Mouse (Mus musculus) heart, embryonic 16.5 days (tissue): ENCODE data around the gene Tmem100. TPM values are rescaled to one million over a fixed set of nuclear protein-coding genes. Genes with fewer than 3 reads are reported as not detected.

Source experiments
- ATAC-seq: fragments of 200-750 bp; cut with Nextera tagmentation; replicated peaks from 2 replicates; pipeline ENCODE4 v1.8.0; 2017; ENCODE audit warnings: moderate number of reproducible peaks; ENCODE audit not compliant: insufficient read depth, low FRiP score; ENCODE audit errors: extremely low read depth
- H3K27ac ChIP-seq: fragments of 300-500 bp; sonication (generic); 2 replicates; pipeline ENCODE4 v1.5.1; 2014; ENCODE audit warnings: mild to moderate bottlenecking, low read length, control low read depth, moderate library complexity
- H3K27me3 ChIP-seq: fragments of 300-500 bp; sonication (generic); 2 replicates; pipeline ENCODE4 v1.6.1; 2014; ENCODE audit warnings: low read length, mixed read lengths; ENCODE audit not compliant: control insufficient read depth, insufficient read depth
- H3K36me3 ChIP-seq: fragments of 300-500 bp; sonication (generic); 2 replicates; pipeline ENCODE4 v1.6.1; 2014; ENCODE audit not compliant: control insufficient read depth, insufficient read depth
- H3K4me1 ChIP-seq: fragments of 300-500 bp; sonication (generic); 2 replicates; pipeline ENCODE4 v1.6.1; 2014; ENCODE audit warnings: low read length, mixed read lengths; ENCODE audit not compliant: control insufficient read depth, insufficient read depth
- H3K4me2 ChIP-seq: fragments of 300-500 bp; sonication (generic); 2 replicates; pipeline ENCODE4 v1.6.1; 2014; ENCODE audit warnings: low read depth, mild to moderate bottlenecking, control low read depth, low read length
- H3K4me3 ChIP-seq: fragments of 300-500 bp; sonication (generic); 2 replicates; pipeline ENCODE4 v1.5.1; 2014; ENCODE audit warnings: mild to moderate bottlenecking, control low read depth, low read length
- H3K9ac ChIP-seq: fragments of 300-500 bp; sonication (generic); 2 replicates; pipeline ENCODE4 v1.6.1; 2014; ENCODE audit warnings: low read length, control low read depth
- H3K9me3 ChIP-seq: fragments of 300-500 bp; sonication (generic); replicated peaks from 2 replicates; pipeline ENCODE4 v1.6.1; 2016; ENCODE audit warnings: low read length; ENCODE audit not compliant: control insufficient read depth
- WGBS: fragments of 180-500 bp; shearing (Covaris S2); extraction: QIAGEN DNeasy Blood & Tissue Kit; methylation state at CpG from one replicate; pipeline ENCODE4 v1.1.7; 2014; 5-methylcytosine and 5-hydroxymethylcytosine counted together
- polyA plus RNA-seq: library from polyadenylated mRNA; unstranded; fragments of >200 nt; fragmentation: Nextera tagmentation; extraction: Ambion mirVana; gene quantifications from 2 replicates; pipeline ENCODE4 v1.2.1, GENCODE M21; 2015

Tmem100 gene
- polyA plus RNA-seq, result 9.8 and 13.4 TPM in 2 replicates

GRCm38 (mm10) chr11:90029841-90030398 lies at the start of gene Tmem100:
TSS of gene Tmem100 (plus strand) at chr11:90030348.
- H3K4me1 ChIP-seq, result peaks cover 9% of the 10 kb centered on the region
- no peaks in the 10 kb centered on the region for H3K36me3 ChIP-seq
- H3K27ac ChIP-seq, result no peak within 1 kb of the TSS
- H3K9me3 ChIP-seq, result no peaks in the 10 kb centered on the region
- H3K4me3 ChIP-seq, result peak within 1 kb of the TSS; percentile 49
- H3K27me3 ChIP-seq, result peaks cover 4% of the 10 kb centered on the region; the same call in 1 of the 2 replicates
- 39% methylated on average over 13 of the region's 13 CpGs for WGBS
- peak within 1 kb of the TSS; percentile 47 for H3K9ac ChIP-seq
- no peak for ATAC-seq
- peak within 1 kb of the TSS; percentile 70 for H3K4me2 ChIP-seq

- H3K36me3 ChIP-seq, result no peaks in the 10 kb centered on the region
- peaks cover 9% of the 10 kb centered on the region for H3K4me1 ChIP-seq
- H3K9me3 ChIP-seq, result no peaks in the 10 kb centered on the region
- H3K27me3 ChIP-seq, result no peaks in the 10 kb centered on the region
- WGBS, result 74% methylated on average over 2 of the region's 2 CpGs
- no peak overlapping the region for H3K4me3 ChIP-seq
- H3K27ac ChIP-seq, result no peak overlapping the region
- no peak for ATAC-seq
- H3K4me2 ChIP-seq, result no peak overlapping the region
- H3K9ac ChIP-seq, result no peak overlapping the region
These were observed 47.2 kb upstream of the Tmem100 start for GRCm38 (mm10) chr11:89982918-89983317.

GRCm38 (mm10) chr11:89984436-89984835 lies 45.7 kb upstream of the Tmem100 start:
- H3K27ac ChIP-seq, result no peak overlapping the region
- H3K4me3 ChIP-seq, result no peak overlapping the region
- H3K27me3 ChIP-seq, result no peaks in the 10 kb centered on the region
- ATAC-seq, result no peak
- no peak overlapping the region for H3K9ac ChIP-seq
- H3K36me3 ChIP-seq, result no peaks in the 10 kb centered on the region
- H3K4me1 ChIP-seq, result no peaks in the 10 kb centered on the region
- no peaks in the 10 kb centered on the region for H3K9me3 ChIP-seq
- WGBS, result 93% methylated on average over 5 of the region's 5 CpGs
- H3K4me2 ChIP-seq, result no peak overlapping the region

GRCm38 (mm10) chr11:89985200-89986187 lies 44.7 kb upstream of the Tmem100 start:
- Histone ChIP-seq H3K36me3 (no peaks in the 10 kb centered on the region), H3K4me3 (no peak overlapping the region), H3K27ac (no peak overlapping the region), H3K9ac (no peak overlapping the region), H3K4me2 (no peak overlapping the region), H3K4me1 (no peaks in the 10 kb centered on the region), H3K9me3 (no peaks in the 10 kb centered on the region), H3K27me3 (no peaks in the 10 kb centered on the region)
- WGBS, result 72% methylated on average over 10 of the region's 10 CpGs
- ATAC-seq, result no peak

- WGBS, result 85% methylated on average over 8 of the region's 8 CpGs
- no peak overlapping the region for H3K4me3 ChIP-seq
- H3K9me3 ChIP-seq, result no peaks in the 10 kb centered on the region
- no peaks in the 10 kb centered on the region for H3K4me1 ChIP-seq
- no peak overlapping the region for H3K4me2 ChIP-seq
- no peaks in the 10 kb centered on the region for H3K27me3 ChIP-seq
- ATAC-seq, result no peak
- no peak overlapping the region for H3K9ac ChIP-seq
- no peaks in the 10 kb centered on the region for H3K36me3 ChIP-seq
- H3K27ac ChIP-seq, result no peak overlapping the region
These were observed 43.6 kb upstream of the Tmem100 start for GRCm38 (mm10) chr11:89986516-89986915.

GRCm38 (mm10) chr11:89988936-89989589 lies 41.1 kb upstream of the Tmem100 start:
- Histone ChIP-seq H3K36me3 (no peaks in the 10 kb centered on the region), H3K4me1 (no peaks in the 10 kb centered on the region), H3K4me2 (no peak overlapping the region), H3K9me3 (no peaks in the 10 kb centered on the region), H3K4me3 (no peak overlapping the region), H3K27me3 (no peaks in the 10 kb centered on the region), H3K9ac (no peak overlapping the region), H3K27ac (no peak overlapping the region)
- WGBS, result 21% methylated on average over 8 of the region's 8 CpGs
- ATAC-seq, result peak; percentile 55; the same call in 1 of the 2 replicates

- H3K36me3 ChIP-seq, result no peaks in the 10 kb centered on the region
- no peak for ATAC-seq
- no peaks in the 10 kb centered on the region for H3K9me3 ChIP-seq
- H3K9ac ChIP-seq, result no peak overlapping the region
- no peak overlapping the region for H3K4me2 ChIP-seq
- peaks cover 6% of the 10 kb centered on the region for H3K4me1 ChIP-seq
- H3K27ac ChIP-seq, result no peak overlapping the region
- H3K4me3 ChIP-seq, result no peak overlapping the region
- H3K27me3 ChIP-seq, result no peaks in the 10 kb centered on the region
These were observed 38.5 kb upstream of the Tmem100 start for GRCm38 (mm10) chr11:89991661-89992060.

GRCm38 (mm10) chr11:89994706-89995105 lies 35.4 kb upstream of the Tmem100 start:
- no peak overlapping the region for H3K9ac ChIP-seq
- no peaks in the 10 kb centered on the region for H3K36me3 ChIP-seq
- H3K27me3 ChIP-seq, result no peaks in the 10 kb centered on the region
- H3K4me1 ChIP-seq, result peaks cover 6% of the 10 kb centered on the region
- H3K4me3 ChIP-seq, result no peak overlapping the region
- no peak for ATAC-seq
- no peaks in the 10 kb centered on the region for H3K9me3 ChIP-seq
- no peak overlapping the region for H3K4me2 ChIP-seq
- WGBS, result 86% methylated on average over 2 of the region's 2 CpGs
- no peak overlapping the region for H3K27ac ChIP-seq

- Histone ChIP-seq H3K27ac (no peak overlapping the region), H3K9ac (no peak overlapping the region), H3K4me3 (no peak overlapping the region), H3K4me1 (peaks cover 6% of the 10 kb centered on the region), H3K4me2 (no peak overlapping the region), H3K9me3 (no peaks in the 10 kb centered on the region), H3K36me3 (no peaks in the 10 kb centered on the region), H3K27me3 (no peaks in the 10 kb centered on the region)
- WGBS, result 85% methylated on average over 5 of the region's 5 CpGs
- no peak for ATAC-seq
These were observed 34.6 kb upstream of the Tmem100 start for GRCm38 (mm10) chr11:89995596-89995995.
